Mouse (Mus musculus) forebrain, postnatal 0 days (tissue): ENCODE results near the gene Lpar5. TPM values are rescaled to one million over a fixed set of nuclear protein-coding genes. Genes with fewer than 3 reads are reported as not detected.

ENCODE experiments used
- ATAC-seq: fragments of 200-750 bp; cut with Nextera tagmentation; 2 replicates; pipeline ENCODE4 v1.8.0; 2017; ENCODE audit warnings: mild to moderate bottlenecking, moderate library complexity
- DNase-seq: peaks from one replicate; pipeline ENCODE4 v3.0.0-alpha.2; 2015
- H3K27ac ChIP-seq: fragments of 300-500 bp; sonication (generic); 2 replicates; pipeline ENCODE4 v1.5.1; 2014; ENCODE audit warnings: low read depth, mild to moderate bottlenecking, antibody characterized with exemption, low read length, moderate library complexity, mixed read lengths
- H3K27me3 ChIP-seq: fragments of 300-500 bp; sonication (generic); 2 replicates; pipeline ENCODE4 v1.6.1; 2014; ENCODE audit warnings: mild to moderate bottlenecking, low read length, mixed read lengths; ENCODE audit not compliant: insufficient read depth
- H3K36me3 ChIP-seq: fragments of 300-500 bp; sonication (generic); 2 replicates; pipeline ENCODE4 v1.6.1; 2014; ENCODE audit warnings: mild to moderate bottlenecking, moderate library complexity; ENCODE audit not compliant: insufficient read depth
- H3K4me1 ChIP-seq: fragments of 300-500 bp; sonication (generic); 2 replicates; pipeline ENCODE4 v1.6.1; 2014; ENCODE audit warnings: antibody characterized with exemption; ENCODE audit not compliant: insufficient read depth
- H3K4me2 ChIP-seq: fragments of 300-500 bp; sonication (generic); 2 replicates; pipeline ENCODE4 v1.6.1; 2014; ENCODE audit warnings: low read depth, mild to moderate bottlenecking, moderate library complexity
- H3K4me3 ChIP-seq: fragments of 300-500 bp; sonication (generic); 2 replicates; pipeline ENCODE4 v1.5.1; 2014; ENCODE audit warnings: low read depth, low read length, mixed read lengths
- H3K9ac ChIP-seq: fragments of 300-500 bp; sonication (generic); 2 replicates; pipeline ENCODE4 v1.6.1; 2014; ENCODE audit warnings: mild to moderate bottlenecking
- H3K9me3 ChIP-seq: fragments of 300-500 bp; sonication (generic); 2 replicates; pipeline ENCODE4 v1.6.1; 2016; ENCODE audit warnings: low read length
- CTCF ChIP-seq: sonication (generic); IDR thresholded peaks from 2 replicates; pipeline ENCODE4 v1.5.1; 2016; ENCODE audit warnings: antibody characterized with exemption, control low read depth, low read depth
- WGBS: fragments of 180-500 bp; shearing (Covaris S2); extraction: QIAGEN DNeasy Blood & Tissue Kit; methylation state at CpG from one replicate; pipeline ENCODE4 v1.1.7; 2014; 5-methylcytosine and 5-hydroxymethylcytosine counted together
- microRNA-seq, 2 experiments: library from miRNA; unstranded; fragments of <30 nt; microRNA quantifications; one replicate each; pipeline ENCODE4; 2016
- polyA plus RNA-seq: library from polyadenylated mRNA; unstranded; fragments of >200 nt; fragmentation: Nextera tagmentation; extraction: Ambion mirVana; gene quantifications from 2 replicates; pipeline ENCODE4 v1.2.1, GENCODE M21; 2015
- total RNA-seq: library from RNA; depleted of rRNA; stranded (reverse); fragments of >200 nt; gene quantifications from 2 replicates; pipeline ENCODE4 v1.2.3, GENCODE M21; 2014; rRNA removed

Gene Lpar5
- total and polyA plus RNA-seq, 2 experiments from 2014 or later = 0.61 to 0.71 TPM

- DNase-seq (peak; percentile 60), ATAC-seq (peak; percentile 68)
- Histone ChIP-seq H3K27me3 (no peaks in the 10 kb centered on the region), H3K4me1 (no peaks in the 10 kb centered on the region), H3K9ac (no peak overlapping the region), H3K4me2 (no peak overlapping the region), H3K9me3 (no peaks in the 10 kb centered on the region), H3K36me3 (peaks cover 92% of the 10 kb centered on the region), H3K4me3 (no peak overlapping the region), H3K27ac (no peak overlapping the region)
- WGBS = 80% methylated on average over 7 of the region's 7 CpGs
- TF ChIP-seq CTCF = peak; percentile 65
These were observed 43.2 kb downstream of the Lpar5 start for GRCm38 (mm10) chr6:125110927-125111326.

GRCm38 (mm10) chr6:125112553-125112952, 44.8 kb downstream of the Lpar5 start:
- no peak for DNase-seq
- ATAC-seq = no peak
- H3K9ac ChIP-seq = no peak overlapping the region

GRCm38 (mm10) chr6:125119387-125119786, 51.7 kb downstream of the Lpar5 start:
- no peak overlapping the region for H3K4me2 ChIP-seq
- H3K27ac ChIP-seq = no peak overlapping the region
- DNase-seq = no peak
- H3K4me3 ChIP-seq = no peak overlapping the region
- H3K36me3 ChIP-seq = peaks cover 86% of the 10 kb centered on the region
- no peak for TF ChIP-seq CTCF
- no peaks in the 10 kb centered on the region for H3K27me3 ChIP-seq
- H3K9me3 ChIP-seq = no peaks in the 10 kb centered on the region
- H3K9ac ChIP-seq = no peak overlapping the region
- 92% methylated on average over 8 of the region's 8 CpGs for WGBS
- H3K4me1 ChIP-seq = no peaks in the 10 kb centered on the region
- ATAC-seq = no peak

More at GRCm38 (mm10) chr6:125112553-125112952, 44.8 kb downstream of the Lpar5 start:
- 95% methylated on average over 11 of the region's 11 CpGs for WGBS
- no peaks in the 10 kb centered on the region for H3K4me1 ChIP-seq
- H3K27me3 ChIP-seq = no peaks in the 10 kb centered on the region
- H3K9me3 ChIP-seq = no peaks in the 10 kb centered on the region
- no peak overlapping the region for H3K4me3 ChIP-seq
- H3K27ac ChIP-seq = no peak overlapping the region
- no peak overlapping the region for H3K4me2 ChIP-seq
- H3K36me3 ChIP-seq = peaks cover 90% of the 10 kb centered on the region
- TF ChIP-seq CTCF = no peak

- no peaks in the 10 kb centered on the region for H3K9me3 ChIP-seq
- no peak overlapping the region for H3K9ac ChIP-seq
- H3K36me3 ChIP-seq = peaks cover 54% of the 10 kb centered on the region
- no peak for ATAC-seq
- TF ChIP-seq CTCF = no peak
- no peak overlapping the region for H3K27ac ChIP-seq
- DNase-seq = no peak
- WGBS = 88% methylated on average over 12 of the region's 12 CpGs
- H3K4me3 ChIP-seq = no peak overlapping the region
- no peak overlapping the region for H3K4me2 ChIP-seq
- peaks cover 6% of the 10 kb centered on the region; the same call in 1 of the 2 replicates for H3K4me1 ChIP-seq
- H3K27me3 ChIP-seq = no peaks in the 10 kb centered on the region
These were observed 61.0 kb downstream of the Lpar5 start for GRCm38 (mm10) chr6:125128724-125129123.

- H3K27me3 ChIP-seq = no peaks in the 10 kb centered on the region
- no peak for ATAC-seq
- no peak overlapping the region for H3K4me3 ChIP-seq
- 85% methylated on average over 20 of the region's 20 CpGs for WGBS
- peaks cover 6% of the 10 kb centered on the region; the same call in 1 of the 2 replicates for H3K4me1 ChIP-seq
- H3K4me2 ChIP-seq = no peak overlapping the region
- no peak for TF ChIP-seq CTCF
- no peak overlapping the region for H3K9ac ChIP-seq
- H3K36me3 ChIP-seq = peaks cover 55% of the 10 kb centered on the region
- no peaks in the 10 kb centered on the region for H3K9me3 ChIP-seq
- DNase-seq = no peak
- no peak overlapping the region for H3K27ac ChIP-seq
These were observed 62.1 kb downstream of the Lpar5 start for GRCm38 (mm10) chr6:125129710-125130402.

- Histone ChIP-seq H3K27me3 (no peaks in the 10 kb centered on the region), H3K36me3 (peaks cover 55% of the 10 kb centered on the region), H3K9ac (peak within 1 kb of the TSS; percentile 65), H3K4me2 (peak within 1 kb of the TSS; percentile 84), H3K9me3 (no peaks in the 10 kb centered on the region), H3K4me1 (peaks cover 6% of the 10 kb centered on the region; the same call in 1 of the 2 replicates), H3K4me3 (peak within 1 kb of the TSS; percentile 88), H3K27ac (peak within 1 kb of the TSS; percentile 51)
- peak; percentile 96 for DNase-seq
- no peak for TF ChIP-seq CTCF
- WGBS = under 1% methylated on average over 66 of the region's 66 CpGs
- peak; percentile 97 for ATAC-seq
These were observed 63.8 kb downstream of the Lpar5 start, which contains the start of gene Nop2 for GRCm38 (mm10) chr6:125131302-125132156. Gene Nop2, plus strand, starts transcription at chr6:125131909.

Small RNA genes lying within 50 kb of the gene (microRNA-seq; reads per million reads assigned to microRNA genes)
- 0 to 0.12 reads per million in 2 experiments for gene Mir7045

Other genes starting within 250 kb of the Lpar5 start
- 215 and 224 TPM in 2 replicates for gene Usp5, start 238.4 kb upstream of the Lpar5 start, total RNA-seq
- 173 and 191 TPM in 2 replicates for gene Usp5, start 238.4 kb upstream of the Lpar5 start, polyA plus RNA-seq
- 13.5 and 20.7 TPM in 2 replicates for gene Cdca3, start 238.4 kb upstream of the Lpar5 start, total RNA-seq
- gene Cdca3, start 238.4 kb upstream of the Lpar5 start, polyA plus RNA-seq = 28.5 and 30.5 TPM in 2 replicates
- 0.90 and 1.8 TPM in 2 replicates for gene Gnb3, start 227.6 kb upstream of the Lpar5 start, total RNA-seq
- 0.61 and 1.2 TPM in 2 replicates for gene Gnb3, start 227.6 kb upstream of the Lpar5 start, polyA plus RNA-seq
- gene P3h3, start 210.2 kb upstream of the Lpar5 start, total RNA-seq = 78.8 and 85.7 TPM in 2 replicates
- gene P3h3, start 210.2 kb upstream of the Lpar5 start, polyA plus RNA-seq = 6.2 and 9.1 TPM in 2 replicates
- 154 and 160 TPM in 2 replicates for gene Gpr162, start 203.9 kb upstream of the Lpar5 start, total RNA-seq
- gene Gpr162, start 203.9 kb upstream of the Lpar5 start, polyA plus RNA-seq = 30.3 and 38.1 TPM in 2 replicates
- 0.57 and 0.69 TPM in 2 replicates for gene Cd4, start 179.7 kb upstream of the Lpar5 start, total RNA-seq
- gene Cd4, start 179.7 kb upstream of the Lpar5 start, polyA plus RNA-seq = 0.25 and 0.72 TPM in 2 replicates
- gene Lag3, start 156.2 kb upstream of the Lpar5 start, total RNA-seq = 1.9 and 2.4 TPM in 2 replicates
- 2.6 and 3.9 TPM in 2 replicates for gene Lag3, start 156.2 kb upstream of the Lpar5 start, polyA plus RNA-seq
- 722 and 784 TPM in 2 replicates for gene Ptms, start 147.8 kb upstream of the Lpar5 start, total RNA-seq
- gene Ptms, start 147.8 kb upstream of the Lpar5 start, polyA plus RNA-seq = 1,090 and 1,099 TPM in 2 replicates
- gene Mlf2, start 136.5 kb upstream of the Lpar5 start, total RNA-seq = 432 and 471 TPM in 2 replicates
- 665 and 718 TPM in 2 replicates for gene Mlf2, start 136.5 kb upstream of the Lpar5 start, polyA plus RNA-seq
- 82.4 and 117 TPM in 2 replicates for gene Cops7a, start 102.4 kb upstream of the Lpar5 start, total RNA-seq
- gene Cops7a, start 102.4 kb upstream of the Lpar5 start, polyA plus RNA-seq = 87.8 and 93.0 TPM in 2 replicates
- gene Pianp, start 71.2 kb upstream of the Lpar5 start, total RNA-seq = 12.2 and 18.3 TPM in 2 replicates
- 53.8 and 68.9 TPM in 2 replicates for gene Pianp, start 71.2 kb upstream of the Lpar5 start, polyA plus RNA-seq
- 24.7 and 34.5 TPM in 2 replicates for gene Zfp384, start 58.8 kb upstream of the Lpar5 start, total RNA-seq
- gene Zfp384, start 58.8 kb upstream of the Lpar5 start, polyA plus RNA-seq = 7.2 and 8.4 TPM in 2 replicates
- 83.4 and 103 TPM in 2 replicates for gene Ing4, start 28.2 kb upstream of the Lpar5 start, total RNA-seq
- gene Ing4, start 28.2 kb upstream of the Lpar5 start, polyA plus RNA-seq = 102 and 111 TPM in 2 replicates
- 11.3 and 12.2 TPM in 2 replicates for gene Acrbp, start 18.2 kb upstream of the Lpar5 start, total RNA-seq
- gene Acrbp, start 18.2 kb upstream of the Lpar5 start, polyA plus RNA-seq = 11.4 and 13.8 TPM in 2 replicates
- 121 and 141 TPM in 2 replicates for gene Chd4, start 28.1 kb downstream of the Lpar5 start, total RNA-seq
- gene Chd4, start 28.1 kb downstream of the Lpar5 start, polyA plus RNA-seq = 53.3 and 72.6 TPM in 2 replicates
- gene Nop2, start 64.0 kb downstream of the Lpar5 start, total RNA-seq = 47.2 and 56.0 TPM in 2 replicates
- gene Nop2, start 64.0 kb downstream of the Lpar5 start, polyA plus RNA-seq = 39.6 and 43.5 TPM in 2 replicates
- 24.6 and 28.8 TPM in 2 replicates for gene Iffo1, start 77.3 kb downstream of the Lpar5 start, total RNA-seq
- 12.8 and 18.3 TPM in 2 replicates for gene Iffo1, start 77.3 kb downstream of the Lpar5 start, polyA plus RNA-seq
- 2,022 and 2,511 TPM in 2 replicates for gene Gapdh, start 98.5 kb downstream of the Lpar5 start, total RNA-seq
- 1,543 and 1,551 TPM in 2 replicates for gene Gapdh, start 98.5 kb downstream of the Lpar5 start, polyA plus RNA-seq
- 32.5 and 43.5 TPM in 2 replicates for gene Ncapd2, start 123.8 kb downstream of the Lpar5 start, total RNA-seq
- 18.9 and 25.8 TPM in 2 replicates for gene Ncapd2, start 123.8 kb downstream of the Lpar5 start, polyA plus RNA-seq
- gene Mrpl51, start 123.9 kb downstream of the Lpar5 start, total RNA-seq = 51.3 and 54.0 TPM in 2 replicates
- gene Mrpl51, start 123.9 kb downstream of the Lpar5 start, polyA plus RNA-seq = 146 and 148 TPM in 2 replicates
- gene Vamp1, start 147.6 kb downstream of the Lpar5 start, total RNA-seq = 6.7 and 12.9 TPM in 2 replicates
- 7.9 and 11.9 TPM in 2 replicates for gene Vamp1, start 147.6 kb downstream of the Lpar5 start, polyA plus RNA-seq
- gene Tapbpl, start 163.9 kb downstream of the Lpar5 start, total RNA-seq = 2.5 and 4.3 TPM in 2 replicates
- 3.7 and 6.9 TPM in 2 replicates for gene Tapbpl, start 163.9 kb downstream of the Lpar5 start, polyA plus RNA-seq
- not detected in 2 replicates for gene Cd27, start 169.1 kb downstream of the Lpar5 start, total RNA-seq
- 0.33 TPM in 1 of 2 replicates, not detected in the other for gene Cd27, start 169.1 kb downstream of the Lpar5 start, polyA plus RNA-seq
- not detected in 2 replicates for gene Tuba3a, start 218.1 kb downstream of the Lpar5 start, total RNA-seq
- not detected in 2 replicates for gene Tuba3a, start 218.1 kb downstream of the Lpar5 start, polyA plus RNA-seq
- 14.9 and 19.9 TPM in 2 replicates for gene Ltbr, start 246.0 kb downstream of the Lpar5 start, total RNA-seq
- 11.4 and 14.8 TPM in 2 replicates for gene Ltbr, start 246.0 kb downstream of the Lpar5 start, polyA plus RNA-seq